Mouse (Mus musculus) heart, postnatal 14 days (tissue): ENCODE data around the gene Gramd2. TPM values are rescaled to one million over a fixed set of nuclear protein-coding genes. Genes with fewer than 3 reads are reported as not detected.
"Not testable (repeated sequence)": the region's sequence is repeated elsewhere in the genome, so short reads cannot be mapped to it uniquely, and the experiment has no call there.

ENCODE experiments used
- DNase-seq, 2 experiments: peaks; one replicate each; pipeline ENCODE4 v3.0.0; 2021 to 2022
- intact Hi-C: fragments of 180-260 bp; cut with DNase I; formaldehyde crosslinking; loops from one replicate; pipeline ENCODE4 v1.15.1; 2025
- total RNA-seq, 2 experiments: library from RNA; stranded (reverse); gene quantifications; 2 replicates each; pipeline ENCODE4 v1.2.3; 2021

The Gramd2 gene
- total RNA-seq, 2 experiments from 2014 or later: 0.05 to 0.19 TPM

GRCm38 (mm10) chr9:59755199-59755598 is 75.3 kb downstream of the Gramd2 start:
- intact Hi-C loops: loop anchor here (5.0 kb wide), 1 partner anchor 33 kb away; no protein-coding TSS in a partner anchor
- no peak for DNase-seq

GRCm38 (mm10) chr9:59757016-59757415 is 77.1 kb downstream of the Gramd2 start:
- DNase-seq: not testable (repeated sequence)
- intact Hi-C loops: loop anchor here (5.0 kb wide), 1 partner anchor 35 kb away; no protein-coding TSS in a partner anchor

GRCm38 (mm10) chr9:59760515-59760914 is 80.6 kb downstream of the Gramd2 start:
- DNase-seq: no peak
- intact Hi-C loops: no loop called here

- intact Hi-C loops, DNase-seq: not testable (repeated sequence)
Measured at GRCm38 (mm10) chr9:59766966-59767461, 87.1 kb downstream of the Gramd2 start.

Other genes starting within 250 kb of the Gramd2 start
- 10 to 100 TPM; 84.7 to 91.1 TPM for gene Arih1, start 193.5 kb upstream of the Gramd2 start, total RNA-seq
- gene Hexa, start 140.6 kb upstream of the Gramd2 start, total RNA-seq: 10 to 100 TPM; 33.2 to 33.9 TPM
- under 1 TPM; 0.56 to 0.67 TPM for gene Tmem202, start 140.3 kb upstream of the Gramd2 start, total RNA-seq
- under 1 TPM in 1 of 2 experiments, not detected in 1; 0.10 TPM for gene Celf6, start 102.2 kb upstream of the Gramd2 start, total RNA-seq
- 10 to 100 TPM; 18.5 to 22.2 TPM for gene Parp6, start 62.9 kb upstream of the Gramd2 start, total RNA-seq
- 1,000 to 10,000 TPM; 1,287 to 1,327 TPM for gene Pkm, start 23.8 kb upstream of the Gramd2 start, total RNA-seq
- gene Senp8, start 70.6 kb downstream of the Gramd2 start, total RNA-seq: 1 to 10 TPM; 6.3 to 7.8 TPM
- gene Myo9a, start 70.8 kb downstream of the Gramd2 start, total RNA-seq: 10 to 100 TPM; 13.7 to 19.8 TPM